ENCODE assay signal across 8 mouse cellular contexts in the genomic region with DNA sequence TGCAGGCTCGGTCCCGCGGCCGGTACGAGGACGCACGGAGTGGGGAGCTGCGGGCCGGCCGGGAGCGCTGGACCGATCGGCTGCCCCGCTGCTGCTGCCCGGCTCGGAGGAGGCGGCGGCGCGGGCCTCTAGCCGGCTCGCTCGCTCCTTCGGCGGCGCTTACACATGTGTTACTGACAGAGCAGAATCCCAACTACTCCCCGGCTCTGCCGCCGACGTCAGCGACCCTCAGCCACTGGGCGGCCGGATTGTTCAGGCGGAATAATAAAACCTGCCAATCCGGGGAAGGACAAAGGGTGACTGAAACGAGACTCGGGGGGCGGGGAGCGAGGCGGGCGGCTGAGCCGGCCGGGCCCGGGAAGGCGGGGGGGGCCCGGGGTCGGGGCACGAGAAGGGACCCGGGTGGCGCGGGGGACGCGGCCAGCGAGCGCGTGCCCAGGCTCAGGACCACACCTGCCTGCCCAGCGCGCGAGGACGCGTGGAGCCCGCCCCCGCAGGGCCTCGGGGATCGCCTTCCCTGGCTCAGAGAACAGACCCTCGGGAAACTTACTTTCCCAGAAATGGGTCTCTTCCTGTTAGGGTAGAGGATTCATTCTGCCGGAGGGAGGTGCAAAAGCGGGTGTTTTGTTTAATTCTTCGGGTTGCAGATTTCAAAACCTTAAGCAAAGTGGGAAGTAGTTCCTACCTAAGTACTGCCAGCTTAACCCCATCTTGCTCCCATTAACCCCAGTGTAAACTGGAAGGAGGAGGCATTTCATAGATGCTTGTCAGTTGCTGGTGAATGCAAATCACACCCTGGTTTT. TPM values are rescaled to one million over a fixed set of nuclear protein-coding genes. Genes with fewer than 3 reads are reported as not detected.
DNase-seq lines count a peak whose midpoint lies in the region; ATAC-seq lines count a peak whose summit lies in the region.

No protein-coding gene starts in this region.

- no peaks in the 10 kb centered on the region for H3K9me3 ChIP-seq in embryonic facial prominence, embryonic 14.5 days (ENCODE audit: control insufficient read depth, low read length)
- H3K9me3 ChIP-seq in heart, embryonic 10.5 days: no peaks in the 10 kb centered on the region
- no peaks in the 10 kb centered on the region for H3K9me3 ChIP-seq in kidney, embryonic 15.5 days (replicated peaks)

- H3K4me1 ChIP-seq in embryonic facial prominence, embryonic 14.5 days (ENCODE audit: control insufficient read depth, insufficient read depth, low read length): peaks cover 5% of the 10 kb centered on the region; the same call in 1 of the 2 replicates
- H3K4me1 ChIP-seq in heart, embryonic 10.5 days: 0 out of 2 replicates have a peak, but pooled peaks cover 8% of the 10 kb centered on the region
- peaks cover 25% of the 10 kb centered on the region for H3K4me1 ChIP-seq in kidney, embryonic 15.5 days

- H3K27me3 ChIP-seq in embryonic facial prominence, embryonic 14.5 days (replicated peaks; ENCODE audit: control insufficient read depth, insufficient read depth, low read length): no peaks in the 10 kb centered on the region
- no peaks in the 10 kb centered on the region for H3K27me3 ChIP-seq in heart, embryonic 10.5 days (ENCODE audit: insufficient read depth, poor library complexity, severe bottlenecking)
- H3K27me3 ChIP-seq in kidney, embryonic 15.5 days: no peaks in the 10 kb centered on the region

- peak; percentile 95 for DNase-seq in 416B (ENCODE audit: low read depth)
- peak; percentile 78 to 91 for DNase-seq in adrenal gland, postnatal 4 days (ENCODE audit: low spot score in 2 of 2)
- DNase-seq in embryonic facial prominence, embryonic 14.5 days (ENCODE audit: low spot score): peak; percentile 99
- peak; percentile 98 for DNase-seq in heart, embryonic 10.5 days (ENCODE audit: low spot score)
- DNase-seq in liver: peak; percentile 89
- peak; percentile 75 to 84 for DNase-seq in monocyte, adult 2 months (ENCODE audit: low read depth in 1 of 2, low spot score in 2 of 2)
- peak; percentile 68 to 74 for DNase-seq in spleen, postnatal 14 days (ENCODE audit: low spot score in 2 of 2)

- H3K4me2 ChIP-seq in embryonic facial prominence, embryonic 14.5 days (ENCODE audit: low read depth, low read length): peak overlapping the region; percentile 96
- H3K4me2 ChIP-seq in kidney, embryonic 15.5 days: peak overlapping the region; percentile 82

- H3K36me3 ChIP-seq in embryonic facial prominence, embryonic 14.5 days (ENCODE audit: control insufficient read depth, insufficient read depth, low read length): peaks cover 10% of the 10 kb centered on the region
- H3K36me3 ChIP-seq in heart, embryonic 10.5 days: peaks cover 4% of the 10 kb centered on the region; the same call in 1 of the 2 replicates
- H3K36me3 ChIP-seq in kidney, embryonic 15.5 days: peaks cover 9% of the 10 kb centered on the region

- WGBS in embryonic facial prominence, embryonic 14.5 days: 0% methylated on average over 24 of the region's 69 CpGs
- under 1% methylated on average over 60 of the region's 69 CpGs for WGBS in heart, embryonic 10.5 days
- under 1% methylated on average over 64 of the region's 69 CpGs for WGBS in kidney, embryonic 15.5 days

- peak; percentile 94 for ATAC-seq in embryonic facial prominence, embryonic 14.5 days (ENCODE audit: low read depth)
- ATAC-seq in kidney, embryonic 15.5 days (replicated peaks; ENCODE audit: low FRiP score): peak; percentile 93

- peak overlapping the region; percentile 97 for H3K9ac ChIP-seq in embryonic facial prominence, embryonic 14.5 days (ENCODE audit: low read depth, low read length)
- peak overlapping the region; percentile 83 for H3K9ac ChIP-seq in kidney, embryonic 15.5 days

- H3K27ac ChIP-seq in embryonic facial prominence, embryonic 14.5 days (replicated peaks; ENCODE audit: low read depth, low read length): peak overlapping the region; percentile 99
- H3K27ac ChIP-seq in heart, embryonic 10.5 days: peak overlapping the region; percentile 97
- H3K27ac ChIP-seq in kidney, embryonic 15.5 days: peak overlapping the region; percentile 99

- peak overlapping the region; percentile 90 for H3K4me3 ChIP-seq in embryonic facial prominence, embryonic 14.5 days (ENCODE audit: low read depth, low read length)
- H3K4me3 ChIP-seq in heart, embryonic 10.5 days: peak overlapping the region; percentile 93
- H3K4me3 ChIP-seq in kidney, embryonic 15.5 days (replicated peaks): peak overlapping the region; percentile 81

RNA-seq across cellular contexts. Expression of a gene that starts 0.5 kb away (rescaled TPM):
- total RNA-seq in adrenal gland, postnatal 4 days (2021): 100 to 1,000 TPM in 1 of 2 experiments, 10 to 100 TPM in 1; 91.9 to 103 TPM
- polyA plus RNA-seq in embryonic facial prominence, embryonic 14.5 days (2014; fragmentation: Nextera tagmentation; extraction: Ambion mirVana): 83.6 and 84.2 TPM in 2 replicates
- 35.8 and 42.4 TPM in 2 replicates for polyA plus RNA-seq in heart, embryonic 10.5 days (2016; fragmentation: Nextera tagmentation; extraction: Ambion mirVana)
- polyA plus RNA-seq in kidney, embryonic 15.5 days (2015; fragmentation: Nextera tagmentation; extraction: Ambion mirVana): 58.6 and 62.0 TPM in 2 replicates

Comparison
In these comparisons a context has a peak if more than half of its experiments do, and no peak if none do; other contexts are left out.
1. Peak in every context shown above with its lines: DNase-seq, ATAC-seq, H3K4me3 ChIP-seq and H3K27ac ChIP-seq.